Mouse (Mus musculus) splenic B cell, adult 2 months (primary cell): Measurements from ENCODE around the gene Thap4.
A peak's percentile ranks its signal among the peaks of the same experiment; 100 is the strongest.
"Not testable (repeated sequence)": the region's sequence is repeated elsewhere in the genome, so short reads cannot be mapped to it uniquely, and the experiment has no call there.

Experiments
- DNase-seq: peaks from one replicate; pipeline ENCODE4 v3.0.0-alpha.2; 2011; ENCODE audit warnings: low read depth, low spot score
- H3K27me3 ChIP-seq: 2 replicates; pipeline ENCODE4 v1.6.1; 2012; ENCODE audit warnings: mild to moderate bottlenecking, low read length, moderate library complexity, mixed read lengths; ENCODE audit not compliant: control insufficient read depth, poor library complexity, insufficient read depth, severe bottlenecking
- H3K36me3 ChIP-seq: 2 replicates; pipeline ENCODE4 v1.6.1; 2012; ENCODE audit warnings: mild to moderate bottlenecking, low read length, moderate library complexity, mixed read lengths; ENCODE audit not compliant: control insufficient read depth, poor library complexity, insufficient read depth, severe bottlenecking

Thap4 gene

DNA sequence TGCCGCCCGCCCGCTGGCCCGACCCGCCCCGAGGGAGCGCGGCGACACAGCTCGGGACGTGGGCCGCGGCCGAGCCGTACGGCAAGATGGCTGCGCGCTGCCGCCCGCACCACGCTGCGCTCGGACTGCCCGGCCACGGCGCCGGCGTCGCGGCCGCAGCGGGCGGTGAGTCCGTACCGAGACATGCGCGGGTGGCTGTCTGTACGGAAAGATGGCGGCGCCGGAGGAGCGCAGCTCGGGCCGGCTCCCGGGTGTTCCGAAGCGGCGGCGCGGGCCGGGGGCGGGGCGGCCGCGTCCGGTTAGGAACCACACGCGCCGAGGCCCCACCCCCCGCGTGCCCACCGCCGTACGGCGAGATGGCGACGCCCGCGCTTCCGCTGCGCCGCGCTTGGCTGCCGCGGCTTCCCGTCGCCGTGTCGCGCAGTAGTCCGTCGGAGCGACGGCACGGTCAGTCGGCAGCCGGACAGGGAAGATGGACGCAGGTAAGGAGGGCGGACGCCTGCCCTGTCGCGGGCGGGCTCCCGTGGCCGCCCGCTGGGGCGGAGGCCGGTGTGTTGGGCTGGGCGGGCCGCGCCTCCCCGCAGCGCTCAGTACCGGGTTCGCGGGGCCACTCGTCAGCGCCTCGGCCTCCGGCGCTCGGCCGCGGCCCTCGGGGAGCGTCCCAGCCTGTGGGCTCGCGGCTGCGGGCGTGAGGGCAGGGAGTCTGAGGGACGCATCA, at the start of gene Thap4:
Gene Thap4 (minus strand): TSS at position 292 of the 718 bp plus-strand sequence.
- H3K36me3 ChIP-seq: 0 out of 2 replicates have a peak, but pooled peaks cover 1% of the 10 kb centered on the region
- DNase-seq: peak; percentile 89
- H3K27me3 ChIP-seq: no peaks in the 10 kb centered on the region

DNA sequence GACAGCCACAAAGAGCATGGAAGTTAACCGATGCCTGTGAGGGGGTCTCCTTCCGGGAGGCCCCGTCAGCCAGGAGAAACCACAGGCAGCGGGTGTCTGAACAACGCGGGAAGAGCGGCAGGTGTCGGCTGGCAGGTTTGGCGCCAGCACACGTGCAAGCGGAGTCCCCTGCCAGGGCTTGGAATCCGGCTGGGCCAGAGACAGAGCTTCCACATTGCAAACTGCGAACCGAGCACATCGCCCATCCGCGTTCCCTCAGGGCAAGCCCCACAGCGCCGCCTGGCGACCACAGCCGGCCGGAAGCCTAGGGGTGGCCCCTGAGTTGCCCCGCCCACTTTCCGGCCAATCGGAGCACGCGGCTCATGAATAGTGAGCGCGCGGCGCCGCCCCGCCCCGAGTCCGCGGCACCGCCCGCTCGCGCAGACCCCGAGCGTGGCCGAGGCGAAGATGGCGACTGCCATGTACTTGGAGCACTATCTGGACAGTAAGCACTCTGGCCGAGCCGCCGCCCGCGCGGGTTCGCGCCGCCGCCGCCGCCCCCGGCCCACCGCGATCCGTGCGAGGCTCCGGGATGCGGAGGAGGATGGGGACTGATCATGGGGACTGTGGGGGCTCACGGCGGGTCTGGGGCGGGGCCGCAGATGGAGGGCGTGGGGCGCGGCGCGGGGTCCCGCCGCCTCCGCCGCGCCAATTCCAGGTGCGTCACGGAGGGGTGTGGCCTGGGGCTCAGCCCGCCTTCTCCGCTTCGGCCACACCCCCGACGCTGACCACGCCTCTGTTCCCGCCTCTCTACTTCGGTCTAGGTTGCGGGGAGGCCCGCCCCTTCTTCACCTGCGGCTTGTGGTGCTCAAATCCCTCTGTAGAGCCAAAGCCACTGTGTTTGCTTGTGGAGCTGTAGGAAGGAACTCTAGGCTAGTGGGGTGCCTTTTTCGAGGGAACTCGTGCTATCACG, 49.2 kb upstream of the Thap4 start, which contains the start of gene Ing5:
Gene Ing5 (plus strand): TSS at position 410 of the 952 bp plus-strand sequence.
- DNase-seq: peak; percentile 99
- peaks cover 9% of the 10 kb centered on the region for H3K36me3 ChIP-seq
- no peaks in the 10 kb centered on the region for H3K27me3 ChIP-seq

- Histone ChIP-seq H3K36me3 (peaks cover 5% of the 10 kb centered on the region), H3K27me3 (no peaks in the 10 kb centered on the region)
- DNase-seq: no peak
Measured at GRCm38 (mm10) chr1:93802771-93803170, 48.1 kb upstream of the Thap4 start.

GRCm38 (mm10) chr1:93801741-93802238, 47.1 kb upstream of the Thap4 start, which contains the start of gene Dtymk:
Gene Dtymk (minus strand): TSS chr1:93801934.
- DNase-seq: peak; percentile 95
- Histone ChIP-seq H3K36me3 (peaks cover 7% of the 10 kb centered on the region), H3K27me3 (no peaks in the 10 kb centered on the region)

DNA sequence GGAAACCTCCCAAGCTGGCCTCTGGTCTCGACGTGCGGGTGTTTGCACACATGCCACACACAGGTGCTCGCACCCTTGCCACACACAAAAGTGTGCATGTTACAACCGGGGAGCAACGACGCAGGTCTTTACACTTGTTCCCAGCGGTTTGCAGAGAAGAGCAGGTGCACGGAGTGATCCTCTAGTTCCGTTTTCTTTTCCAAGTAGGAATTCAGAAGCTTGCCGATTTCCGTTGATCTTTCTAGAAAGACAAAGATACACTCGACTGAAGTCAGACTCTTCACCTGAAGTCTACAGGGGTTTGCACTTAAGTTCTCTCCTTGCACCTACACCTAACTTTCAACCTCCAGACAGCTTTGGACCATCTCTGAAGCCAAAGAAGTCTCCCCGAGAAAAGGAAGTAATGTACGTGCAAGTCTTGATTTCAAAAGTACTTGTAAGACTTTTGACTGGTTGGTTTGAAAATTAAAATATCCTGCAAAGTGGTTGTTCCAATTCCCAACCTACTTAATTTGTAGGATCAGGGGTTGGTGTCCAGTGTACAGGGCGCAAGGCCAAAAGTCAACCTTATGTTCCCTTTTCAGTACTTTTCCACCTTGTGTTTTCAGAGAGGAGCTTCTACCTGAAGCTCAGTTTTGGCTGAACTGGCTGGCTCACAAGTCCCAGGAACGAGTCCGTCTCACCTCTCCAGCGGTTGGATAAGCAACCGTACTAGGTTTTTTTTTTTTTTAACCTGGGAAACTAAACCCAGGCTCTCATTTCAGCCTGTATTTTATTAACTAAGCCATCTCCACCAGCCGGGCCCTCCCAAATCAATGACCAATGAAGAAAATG, 46.2 kb upstream of the Thap4 start:
- DNase-seq: no peak
- H3K27me3 ChIP-seq: no peaks in the 10 kb centered on the region
- peaks cover 7% of the 10 kb centered on the region for H3K36me3 ChIP-seq

- DNase-seq: no peak
- H3K36me3 ChIP-seq: peaks cover 24% of the 10 kb centered on the region
- H3K27me3 ChIP-seq: no peaks in the 10 kb centered on the region
Measured at GRCm38 (mm10) chr1:93795886-93796285, 41.2 kb upstream of the Thap4 start.

GRCm38 (mm10) chr1:93794526-93794925, 39.9 kb upstream of the Thap4 start:
- Histone ChIP-seq H3K27me3 (no peaks in the 10 kb centered on the region), H3K36me3 (peaks cover 25% of the 10 kb centered on the region)
- no peak for DNase-seq

DNA sequence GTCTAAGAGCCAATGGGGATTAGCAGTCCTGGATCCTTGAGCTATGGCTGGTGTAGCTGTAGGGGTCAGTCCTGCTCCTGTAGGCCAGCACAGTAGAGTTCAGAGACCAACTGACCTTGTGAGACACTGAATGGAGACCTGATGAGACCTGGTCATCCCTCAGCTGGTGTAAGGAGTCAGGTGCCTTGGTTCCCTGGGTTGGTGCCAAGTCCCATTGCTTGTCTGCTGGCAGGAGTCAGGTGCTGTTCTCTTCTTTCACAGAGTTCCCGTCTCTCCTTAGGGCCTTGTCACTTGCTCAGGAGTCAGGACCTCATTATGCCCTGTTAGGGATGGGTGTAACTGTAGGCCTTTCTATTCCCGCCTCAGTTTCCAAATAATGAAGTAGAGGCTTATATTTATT, 32.2 kb upstream of the Thap4 start:
- no peaks in the 10 kb centered on the region for H3K27me3 ChIP-seq
- peaks cover 22% of the 10 kb centered on the region for H3K36me3 ChIP-seq
- DNase-seq: no peak

- DNase-seq: no peak
- Histone ChIP-seq H3K27me3 (no peaks in the 10 kb centered on the region), H3K36me3 (peaks cover 7% of the 10 kb centered on the region)
Measured at GRCm38 (mm10) chr1:93776686-93777085, 22.0 kb upstream of the Thap4 start.

DNA sequence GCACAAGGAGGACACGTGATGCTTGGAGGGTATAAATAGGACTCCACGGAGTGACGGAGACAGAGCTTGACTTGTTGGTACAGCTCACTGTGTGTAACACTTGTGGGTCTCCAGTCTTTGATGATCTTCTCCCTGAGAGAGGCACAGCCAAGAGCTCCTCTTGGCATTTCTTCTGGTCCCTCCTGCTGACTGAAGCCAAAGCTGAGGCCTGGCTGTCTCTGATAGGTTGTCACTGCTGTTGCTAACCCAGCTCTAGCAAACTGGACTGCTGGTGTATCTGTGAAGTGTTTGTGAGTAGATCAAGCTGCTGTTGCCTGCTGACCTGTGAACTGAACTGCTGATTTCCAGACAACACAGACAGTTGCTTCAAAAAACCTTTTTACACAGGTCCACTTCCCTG, 15.2 kb upstream of the Thap4 start:
- peaks cover 4% of the 10 kb centered on the region for H3K36me3 ChIP-seq
- no peak for DNase-seq
- no peaks in the 10 kb centered on the region for H3K27me3 ChIP-seq

DNA sequence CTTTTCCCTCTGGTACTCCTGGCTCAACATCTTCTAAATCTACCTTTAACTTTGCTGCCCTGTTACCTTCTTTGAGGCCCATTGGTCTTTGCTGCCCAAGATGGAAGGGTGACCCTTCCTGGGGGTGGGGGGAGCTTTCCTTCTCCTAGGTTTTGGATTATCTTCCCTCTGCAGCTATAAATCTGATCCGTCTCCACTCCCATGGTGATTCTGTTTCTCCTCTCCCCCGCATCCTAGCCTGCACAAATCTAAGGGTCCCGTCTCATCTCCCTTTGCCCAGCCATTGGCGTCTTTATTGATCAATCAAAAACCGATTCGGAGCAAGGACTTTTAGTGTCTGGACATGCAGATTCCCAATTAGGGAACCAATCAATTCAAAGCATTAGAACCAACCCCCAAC, 12.9 kb upstream of the Thap4 start:
- H3K27me3 ChIP-seq: no peaks in the 10 kb centered on the region
- no peak for DNase-seq
- peaks cover 2% of the 10 kb centered on the region; the same call in 1 of the 2 replicates for H3K36me3 ChIP-seq

DNA sequence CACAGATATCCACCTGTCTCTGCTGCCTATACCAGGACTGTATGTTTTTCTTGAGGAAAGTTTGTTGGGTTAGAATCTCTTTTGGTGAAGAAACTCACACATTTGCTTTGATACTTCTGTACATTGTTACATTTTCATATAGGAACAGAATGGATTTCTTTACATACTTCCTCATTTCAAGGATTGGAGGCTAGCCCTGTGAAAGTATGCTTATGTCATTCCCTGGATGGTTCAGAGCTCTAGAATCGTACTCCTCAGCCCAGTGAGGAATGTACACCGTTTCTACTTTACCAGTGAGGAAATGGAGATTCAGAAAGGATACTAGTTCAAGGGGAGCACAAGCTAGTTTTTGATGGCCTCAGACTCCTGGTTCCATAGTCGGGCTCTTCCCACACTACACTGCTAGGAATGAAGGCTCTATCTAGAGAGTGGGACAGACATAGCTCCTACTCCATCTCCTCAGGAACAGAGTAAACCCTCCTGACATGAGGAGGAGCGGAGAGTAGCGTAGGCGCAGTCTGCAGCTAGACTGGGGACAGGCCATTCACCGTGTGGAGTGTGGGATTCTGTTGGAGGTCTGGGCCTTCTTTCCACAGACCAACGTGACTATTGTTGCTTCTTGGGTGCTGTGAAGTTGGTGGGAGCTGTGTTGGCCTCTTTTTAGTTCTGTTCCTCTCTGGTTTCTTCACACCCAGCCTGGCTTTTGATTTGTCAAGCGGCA, 10.4 kb upstream of the Thap4 start:
- no peaks in the 10 kb centered on the region for H3K27me3 ChIP-seq
- H3K36me3 ChIP-seq: no peaks in the 10 kb centered on the region
- DNase-seq: no peak

- not testable (repeated sequence) for H3K36me3 ChIP-seq, H3K27me3 ChIP-seq, DNase-seq
Measured at GRCm38 (mm10) chr1:93763531-93763930, 8.9 kb upstream of the Thap4 start.

DNA sequence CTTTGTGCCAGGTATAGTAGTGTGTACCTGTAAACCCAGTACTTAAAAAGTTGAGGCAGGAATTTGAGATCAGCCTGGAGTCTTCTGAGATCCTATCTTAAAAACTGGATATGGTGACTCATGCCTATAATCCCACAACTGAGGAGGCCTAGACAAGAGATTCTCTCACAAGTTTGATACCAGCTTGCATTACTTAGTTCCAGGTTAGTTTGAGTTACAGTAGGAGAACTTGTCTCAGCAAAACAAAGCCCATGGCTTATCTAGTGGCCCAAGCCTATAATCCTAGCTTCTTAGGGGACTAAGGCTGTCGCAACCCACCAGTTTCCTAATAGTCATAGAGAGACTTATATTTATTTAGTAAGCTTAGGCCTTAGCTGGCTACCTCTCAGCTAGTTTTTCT, 5.4 kb upstream of the Thap4 start:
- DNase-seq: no peak
- no peaks in the 10 kb centered on the region for H3K27me3 ChIP-seq
- no peaks in the 10 kb centered on the region for H3K36me3 ChIP-seq
